Mouse (Mus musculus) layer of hippocampus, adult 8-10 months (tissue): ENCODE measurements at regions not wholly inside any gene's neighbourhood (a gene's known extent, or its start where the extent isn't known, plus 50 kb on each side); places are given as distances from the start of the nearest gene placed in this dataset.
A peak's percentile ranks its signal among the peaks of the same experiment; 100 is the strongest.

ENCODE experiments used
- DNase-seq, 2 experiments: peaks; one replicate each; pipeline ENCODE4 v3.0.0; 2022; ENCODE audit warnings: low spot score in 2 of 2

- DNase-seq, result no peak
Measured at GRCm38 (mm10) chr13:99847531-99847930, 53.4 kb downstream of the Cartpt start.

GRCm38 (mm10) chr13:99842626-99843025 is 58.3 kb downstream of the Cartpt start:
- DNase-seq, result peak in 1 of 2 experiments; percentile 57

- no peak for DNase-seq
Measured at GRCm38 (mm10) chr13:99839446-99839845, 61.4 kb downstream of the Cartpt start.

- DNase-seq, result peak; percentile 68 to 85
Measured at GRCm38 (mm10) chr13:99837772-99838425, 63.0 kb downstream of the Cartpt start.

GRCm38 (mm10) chr13:99837180-99837579 is 63.7 kb downstream of the Cartpt start:
- no peak for DNase-seq

GRCm38 (mm10) chr13:99836586-99836985 is 64.3 kb downstream of the Cartpt start:
- no peak for DNase-seq

GRCm38 (mm10) chr13:99835518-99835917 is 65.4 kb downstream of the Cartpt start:
- no peak for DNase-seq

GRCm38 (mm10) chr13:99830080-99830724 is 70.7 kb downstream of the Cartpt start:
- DNase-seq, result peak in 1 of 2 experiments; percentile 43

- no peak for DNase-seq
Measured at GRCm38 (mm10) chr13:99827573-99827972, 73.3 kb downstream of the Cartpt start.

GRCm38 (mm10) chr13:99824625-99825024 is 76.3 kb downstream of the Cartpt start:
- DNase-seq, result no peak

GRCm38 (mm10) chr13:99816666-99817065 is 84.2 kb downstream of the Cartpt start:
- DNase-seq, result no peak

- DNase-seq, result no peak
Measured at GRCm38 (mm10) chr13:99815786-99816185, 85.1 kb downstream of the Cartpt start.

GRCm38 (mm10) chr13:99814801-99815200 is 86.1 kb downstream of the Cartpt start:
- no peak for DNase-seq

- DNase-seq, result no peak
Measured at GRCm38 (mm10) chr13:99814033-99814556, 86.8 kb downstream of the Cartpt start.

GRCm38 (mm10) chr13:99794448-99794847 is 106.4 kb downstream of the Cartpt start:
- no peak for DNase-seq

- no peak for DNase-seq
Measured at GRCm38 (mm10) chr13:99793786-99794435, 107.0 kb downstream of the Cartpt start.

GRCm38 (mm10) chr13:99793001-99793400 is 107.9 kb downstream of the Cartpt start:
- DNase-seq, result no peak

- no peak for DNase-seq
Measured at GRCm38 (mm10) chr13:99790951-99791350, 109.9 kb downstream of the Cartpt start.

GRCm38 (mm10) chr13:99787760-99788159 is 113.1 kb downstream of the Cartpt start:
- no peak for DNase-seq

- DNase-seq, result no peak
Measured at GRCm38 (mm10) chr13:99785427-99785826, 115.5 kb downstream of the Cartpt start.

- DNase-seq, result no peak
Measured at GRCm38 (mm10) chr13:99784314-99784713, 116.6 kb downstream of the Cartpt start.
